Mouse (Mus musculus): Measurements from ENCODE around the gene Col25a1. TPM values are rescaled to one million over a fixed set of nuclear protein-coding genes. Genes with fewer than 3 reads are reported as not detected.

Gene Col25a1
- polyA plus RNA-seq, 1 experiment = 0.01 TPM

DNA sequence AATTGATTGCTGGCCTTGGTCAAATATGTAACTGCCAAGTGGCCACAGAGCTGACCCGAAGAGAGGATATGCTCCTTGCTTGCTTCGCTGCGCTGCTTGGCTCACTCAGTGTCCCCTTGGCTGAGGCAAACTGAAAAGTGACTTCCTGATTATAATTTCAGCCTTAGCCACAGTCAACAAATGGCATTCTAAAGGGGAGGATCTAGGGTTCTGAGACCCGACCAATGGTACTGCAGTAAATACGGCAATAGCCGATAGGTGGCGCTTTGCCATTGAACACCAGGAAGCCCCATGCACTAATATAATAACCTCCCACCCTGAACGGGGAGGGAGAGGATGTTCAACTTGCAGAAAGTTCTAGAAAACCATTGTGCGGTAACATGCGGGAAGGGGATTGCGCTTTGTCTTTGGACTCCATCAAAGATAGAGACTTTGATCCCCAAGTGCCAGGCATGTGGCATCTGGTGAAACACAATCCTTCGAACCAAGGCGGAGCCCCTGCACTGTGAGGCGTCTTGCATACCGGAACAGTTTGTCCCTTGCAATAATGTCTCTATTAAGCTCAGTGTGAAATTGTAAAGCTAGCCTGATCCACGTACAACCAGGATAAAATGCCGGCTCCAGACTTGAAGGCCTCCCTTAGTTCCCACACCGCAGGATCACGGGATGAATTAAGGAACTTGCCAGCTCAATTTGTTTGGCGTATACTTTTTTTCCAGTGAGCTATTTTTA, 363.5 kb downstream of the Col25a1 start:
- H3K4me1 ChIP-seq (ENCODE audit: control insufficient read depth, insufficient read depth, insufficient read length) = no peaks in the 10 kb centered on the region
- no peaks in the 10 kb centered on the region for H3K36me3 ChIP-seq (ENCODE audit: control insufficient read depth, insufficient read depth, low read length)
- TF ChIP-seq CTCF (IDR thresholded peaks at IDR 0.05; ENCODE audit: extremely low read depth, insufficient read depth, insufficient read length, insufficient replicate concordance) (no peak), POLR2A (IDR thresholded peaks at IDR 0.05; ENCODE audit: low read depth, low read length) (no peak)
- no peak for DNase-seq (ENCODE audit: low read depth in 1 of 2, low spot score in 2 of 2)
- H3K27ac ChIP-seq (ENCODE audit: insufficient read depth, low read length) = no peak overlapping the region
- H3K4me3 ChIP-seq (ENCODE audit: extremely low read depth, insufficient read depth, insufficient read length) = no peak overlapping the region
- no peaks in the 10 kb centered on the region for H3K27me3 ChIP-seq (ENCODE audit: control insufficient read depth, insufficient read depth, low read length)
- WGBS = 83% methylated on average over 20 of the region's 20 CpGs

DNA sequence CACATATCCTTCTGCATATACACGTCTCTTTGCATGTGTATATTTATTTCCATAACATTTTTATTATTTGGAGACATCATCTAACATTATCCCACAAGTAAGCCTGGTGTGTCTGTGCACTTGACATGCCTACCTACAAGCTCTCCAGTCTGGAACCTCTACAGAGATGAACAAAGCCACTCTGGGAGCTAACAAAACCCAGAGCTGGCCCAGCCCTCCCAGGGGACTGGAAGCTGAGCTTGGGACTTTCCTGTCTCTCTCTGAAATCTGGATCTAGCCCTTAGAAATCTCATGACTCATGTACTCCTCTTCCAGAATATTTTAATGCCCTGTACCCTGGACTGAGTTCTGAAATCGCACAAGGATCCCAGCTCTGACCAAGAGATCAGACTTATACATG, 365.7 kb downstream of the Col25a1 start:
- Histone ChIP-seq H3K27ac (ENCODE audit: insufficient read depth, low read length) (no peak overlapping the region), H3K4me1 (ENCODE audit: control insufficient read depth, insufficient read depth, insufficient read length) (no peaks in the 10 kb centered on the region), H3K27me3 (ENCODE audit: control insufficient read depth, insufficient read depth, low read length) (no peaks in the 10 kb centered on the region), H3K36me3 (ENCODE audit: control insufficient read depth, insufficient read depth, low read length) (no peaks in the 10 kb centered on the region), H3K4me3 (ENCODE audit: extremely low read depth, insufficient read depth, insufficient read length) (no peak overlapping the region)
- TF ChIP-seq POLR2A (IDR thresholded peaks at IDR 0.05; ENCODE audit: low read depth, low read length) (no peak), CTCF (IDR thresholded peaks at IDR 0.05; ENCODE audit: extremely low read depth, insufficient read depth, insufficient read length, insufficient replicate concordance) (no peak)
- DNase-seq (ENCODE audit: low read depth in 1 of 2, low spot score in 2 of 2) = no peak
- 90% methylated on average over 2 of the region's 2 CpGs for WGBS

DNA sequence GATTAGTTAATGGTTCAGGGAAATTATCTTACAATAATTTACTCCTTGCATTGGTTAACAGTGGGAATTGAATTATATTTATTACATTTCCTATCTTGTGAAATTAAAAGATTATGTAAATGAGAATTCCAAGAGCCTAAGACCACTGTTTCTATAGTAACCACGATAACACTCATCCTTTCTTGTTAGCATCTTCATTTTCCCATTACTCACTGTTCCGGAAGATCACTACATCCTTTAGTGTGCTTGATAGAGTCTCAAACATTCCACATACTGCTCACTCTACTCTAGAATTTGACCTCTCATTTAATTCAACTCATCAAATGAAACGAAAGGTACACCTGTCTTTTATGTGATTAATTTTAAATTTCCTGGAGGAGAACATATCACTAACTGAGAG, 370.4 kb downstream of the Col25a1 start:
- Histone ChIP-seq H3K36me3 (ENCODE audit: control insufficient read depth, insufficient read depth, low read length) (no peaks in the 10 kb centered on the region), H3K27ac (ENCODE audit: insufficient read depth, low read length) (no peak overlapping the region), H3K4me1 (ENCODE audit: control insufficient read depth, insufficient read depth, insufficient read length) (no peaks in the 10 kb centered on the region), H3K27me3 (ENCODE audit: control insufficient read depth, insufficient read depth, low read length) (no peaks in the 10 kb centered on the region), H3K4me3 (ENCODE audit: extremely low read depth, insufficient read depth, insufficient read length) (no peak overlapping the region)
- TF ChIP-seq POLR2A (IDR thresholded peaks at IDR 0.05; ENCODE audit: low read depth, low read length) = no peak
- TF ChIP-seq CTCF (IDR thresholded peaks at IDR 0.05; ENCODE audit: extremely low read depth, insufficient read depth, insufficient read length, insufficient replicate concordance) = no peak
- WGBS = 88% methylated on average over 3 of the region's 3 CpGs
- no peak for DNase-seq (ENCODE audit: low read depth in 1 of 2, low spot score in 2 of 2)

DNA sequence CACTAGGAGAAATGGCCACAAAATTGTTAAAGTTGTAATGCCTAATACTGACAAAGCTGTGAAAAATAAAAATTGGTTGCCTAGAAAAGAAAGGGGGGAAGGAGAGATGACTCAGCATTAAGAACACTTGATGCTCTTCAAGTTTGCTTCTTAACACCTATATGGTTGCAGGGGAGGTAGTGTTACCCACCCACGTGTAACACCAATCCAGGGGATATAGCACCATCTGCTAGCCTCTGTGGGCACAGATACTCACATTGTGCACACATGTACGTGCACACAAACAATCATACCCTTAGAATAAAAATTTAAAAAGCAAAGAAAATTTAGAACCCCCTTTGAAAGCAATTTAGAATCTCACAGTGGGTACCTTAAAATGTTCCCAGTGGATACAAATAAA, 377.0 kb downstream of the Col25a1 start:
- DNase-seq (ENCODE audit: low read depth in 1 of 2, low spot score in 2 of 2) = no peak
- no peaks in the 10 kb centered on the region for H3K27me3 ChIP-seq (ENCODE audit: control insufficient read depth, insufficient read depth, low read length)
- no peaks in the 10 kb centered on the region for H3K36me3 ChIP-seq (ENCODE audit: control insufficient read depth, insufficient read depth, low read length)
- no peak overlapping the region for H3K4me3 ChIP-seq (ENCODE audit: extremely low read depth, insufficient read depth, insufficient read length)
- TF ChIP-seq CTCF (IDR thresholded peaks at IDR 0.05; ENCODE audit: extremely low read depth, insufficient read depth, insufficient read length, insufficient replicate concordance) (no peak), POLR2A (IDR thresholded peaks at IDR 0.05; ENCODE audit: low read depth, low read length) (no peak)
- H3K27ac ChIP-seq (ENCODE audit: insufficient read depth, low read length) = no peak overlapping the region
- WGBS = 73% methylated on average over 2 of the region's 2 CpGs
- no peaks in the 10 kb centered on the region for H3K4me1 ChIP-seq (ENCODE audit: control insufficient read depth, insufficient read depth, insufficient read length)

DNA sequence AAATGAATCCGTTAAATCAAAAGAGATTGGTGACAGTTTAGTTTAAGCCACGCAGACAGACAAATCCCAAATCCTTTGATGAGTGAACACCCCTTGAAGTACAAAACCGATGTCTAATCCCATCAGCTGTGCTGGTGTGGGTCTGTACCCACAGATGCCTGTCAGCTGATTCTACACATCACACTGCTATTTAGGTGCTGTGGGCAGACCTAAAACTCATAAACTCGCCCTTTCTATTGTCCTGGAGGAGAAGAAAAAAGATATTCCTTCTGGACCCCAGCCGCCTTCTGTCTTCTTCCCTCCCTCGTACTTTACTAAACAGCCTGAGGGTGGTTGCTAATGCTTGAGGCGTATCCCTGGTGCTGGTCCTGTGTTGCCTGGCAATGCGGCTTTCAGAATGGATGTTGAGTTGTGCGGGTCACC, 387.2 kb downstream of the Col25a1 start:
- Histone ChIP-seq H3K4me1 (ENCODE audit: control insufficient read depth, insufficient read depth, insufficient read length) (no peaks in the 10 kb centered on the region), H3K36me3 (ENCODE audit: control insufficient read depth, insufficient read depth, low read length) (no peaks in the 10 kb centered on the region), H3K27me3 (ENCODE audit: control insufficient read depth, insufficient read depth, low read length) (no peaks in the 10 kb centered on the region), H3K4me3 (ENCODE audit: extremely low read depth, insufficient read depth, insufficient read length) (no peak overlapping the region), H3K27ac (ENCODE audit: insufficient read depth, low read length) (no peak overlapping the region)
- WGBS = 85% methylated on average over 9 of the region's 9 CpGs
- TF ChIP-seq CTCF (IDR thresholded peaks at IDR 0.05; ENCODE audit: extremely low read depth, insufficient read depth, insufficient read length, insufficient replicate concordance) = no peak
- TF ChIP-seq POLR2A (IDR thresholded peaks at IDR 0.05; ENCODE audit: low read depth, low read length) = no peak
- DNase-seq (ENCODE audit: low read depth in 1 of 2, low spot score in 2 of 2) = no peak

DNA sequence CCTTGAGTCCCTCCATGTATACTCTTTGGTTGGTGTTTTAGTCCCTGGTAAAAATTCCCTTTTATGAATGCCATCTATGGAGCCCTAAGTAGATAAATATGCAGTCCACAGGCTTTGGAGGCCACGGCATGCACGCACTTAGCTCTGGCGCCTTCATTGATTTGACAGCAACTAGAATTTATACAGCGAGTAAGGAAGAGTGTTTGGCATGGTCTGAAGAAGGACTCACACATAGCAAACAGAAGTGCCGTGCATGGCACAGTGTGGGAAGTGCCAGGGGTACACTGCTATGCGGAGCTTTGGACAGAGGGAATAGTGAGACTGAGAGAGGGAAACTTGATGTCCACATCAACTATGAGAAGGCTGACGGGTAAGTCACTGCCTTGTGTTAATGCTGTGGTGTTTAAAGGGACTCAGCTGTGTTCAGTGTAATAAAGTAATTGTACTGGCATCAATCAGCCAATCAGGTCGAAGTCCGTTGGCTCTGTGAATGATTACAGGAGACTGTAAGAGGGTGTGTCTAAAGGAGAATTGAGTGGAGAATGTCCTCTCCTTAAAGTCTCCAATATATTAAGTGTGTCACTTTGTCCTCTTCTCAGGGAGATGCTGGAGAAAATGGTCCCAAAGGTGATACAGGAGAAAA, 390.7 kb downstream of the Col25a1 start:
- H3K4me3 ChIP-seq (ENCODE audit: extremely low read depth, insufficient read depth, insufficient read length) = no peak overlapping the region
- H3K36me3 ChIP-seq (ENCODE audit: control insufficient read depth, insufficient read depth, low read length) = no peaks in the 10 kb centered on the region
- no peak for DNase-seq (ENCODE audit: low read depth in 1 of 2, low spot score in 2 of 2)
- WGBS = 92% methylated on average over 9 of the region's 9 CpGs
- TF ChIP-seq POLR2A (IDR thresholded peaks at IDR 0.05; ENCODE audit: low read depth, low read length) (no peak), CTCF (IDR thresholded peaks at IDR 0.05; ENCODE audit: extremely low read depth, insufficient read depth, insufficient read length, insufficient replicate concordance) (no peak)
- H3K27me3 ChIP-seq (ENCODE audit: control insufficient read depth, insufficient read depth, low read length) = no peaks in the 10 kb centered on the region
- no peak overlapping the region for H3K27ac ChIP-seq (ENCODE audit: insufficient read depth, low read length)
- H3K4me1 ChIP-seq (ENCODE audit: control insufficient read depth, insufficient read depth, insufficient read length) = no peaks in the 10 kb centered on the region

DNA sequence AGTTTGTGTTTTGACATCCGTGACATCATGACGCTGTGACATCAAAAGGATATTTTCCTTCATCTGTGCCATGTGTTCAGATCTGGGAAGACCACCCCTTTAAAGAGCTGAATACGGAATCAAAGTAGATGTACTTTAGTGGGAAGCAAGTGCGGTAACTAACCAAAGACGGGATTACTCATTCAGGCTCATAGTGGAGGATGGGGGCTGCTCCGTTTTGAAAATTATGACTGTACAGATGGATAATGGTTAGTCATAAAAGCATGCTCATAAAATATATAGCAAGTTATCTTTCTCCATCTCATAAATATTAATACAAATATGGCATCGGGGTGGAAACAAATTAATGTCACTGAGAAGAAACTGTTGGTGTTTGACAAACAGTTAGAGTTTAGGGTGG, 391.7 kb downstream of the Col25a1 start:
- TF ChIP-seq CTCF (IDR thresholded peaks at IDR 0.05; ENCODE audit: extremely low read depth, insufficient read depth, insufficient read length, insufficient replicate concordance) (no peak), POLR2A (IDR thresholded peaks at IDR 0.05; ENCODE audit: low read depth, low read length) (no peak)
- 90% methylated on average over 7 of the region's 7 CpGs for WGBS
- no peak for DNase-seq (ENCODE audit: low read depth in 1 of 2, low spot score in 2 of 2)
- Histone ChIP-seq H3K4me1 (ENCODE audit: control insufficient read depth, insufficient read depth, insufficient read length) (no peaks in the 10 kb centered on the region), H3K36me3 (ENCODE audit: control insufficient read depth, insufficient read depth, low read length) (no peaks in the 10 kb centered on the region), H3K4me3 (ENCODE audit: extremely low read depth, insufficient read depth, insufficient read length) (no peak overlapping the region), H3K27me3 (ENCODE audit: control insufficient read depth, insufficient read depth, low read length) (no peaks in the 10 kb centered on the region), H3K27ac (ENCODE audit: insufficient read depth, low read length) (no peak overlapping the region)

Data from spleen, adult 2 months (tissue).